Mouse (Mus musculus) thymus, adult 2 months (tissue): Measurements from ENCODE around the gene Map2k2. TPM values are rescaled to one million over a fixed set of nuclear protein-coding genes. Genes with fewer than 3 reads are reported as not detected.

Source experiments
- DNase-seq: peaks from one replicate; pipeline ENCODE4 v3.0.0; 2021
- H3K27ac ChIP-seq: fragments of 200-500 bp; 2 replicates; pipeline ENCODE4 v1.5.1; 2012; ENCODE audit warnings: low read length, control low read depth; ENCODE audit not compliant: control insufficient read depth, insufficient read depth
- H3K27me3 ChIP-seq: fragments of 200-500 bp; 2 replicates; pipeline ENCODE4 v1.6.1; 2012; ENCODE audit warnings: mild to moderate bottlenecking, low read length, moderate library complexity, mixed read lengths; ENCODE audit not compliant: control insufficient read depth, insufficient read depth
- H3K36me3 ChIP-seq: fragments of 200-500 bp; 2 replicates; pipeline ENCODE4 v1.6.1; 2012; ENCODE audit warnings: mild to moderate bottlenecking, low read length, moderate library complexity; ENCODE audit not compliant: control insufficient read depth, insufficient read depth
- H3K4me1 ChIP-seq: fragments of 200-500 bp; replicated peaks from 2 replicates; pipeline ENCODE4 v1.6.1; 2012; ENCODE audit warnings: low read length; ENCODE audit not compliant: control insufficient read depth, insufficient read depth
- H3K4me3 ChIP-seq: fragments of 200-500 bp; 2 replicates; pipeline ENCODE4 v1.5.1; 2012; ENCODE audit warnings: mild to moderate bottlenecking, low read length, control low read depth, moderate library complexity; ENCODE audit not compliant: control insufficient read depth, insufficient read depth
- CTCF ChIP-seq: fragments of 200-500 bp; IDR thresholded peaks from 2 replicates; pipeline ENCODE4 v1.5.1; 2012; ENCODE audit warnings: mild to moderate bottlenecking, control low read depth, low read length, moderate library complexity, borderline replicate concordance; ENCODE audit not compliant: control insufficient read depth, poor library complexity, insufficient read depth; ENCODE audit errors: extremely low read depth
- POLR2A ChIP-seq: fragments of 200-500 bp; IDR thresholded peaks from 2 replicates; pipeline ENCODE4 v1.6.1; 2012; ENCODE audit warnings: mild to moderate bottlenecking, low read length, control low read depth, moderate library complexity; ENCODE audit not compliant: control insufficient read depth, poor library complexity, insufficient read depth; ENCODE audit errors: extremely low read depth
- WGBS: fragments of 180-500 bp; shearing (Covaris S2); methylation state at CpG from one replicate; pipeline ENCODE4 v1.1.7; 2018; 5-methylcytosine and 5-hydroxymethylcytosine counted together
- polyA plus RNA-seq: library from polyadenylated mRNA; depleted of rRNA; stranded (reverse); fragments of >200 nt; gene quantifications from 2 replicates; pipeline ENCODE4 v1.2.3, GENCODE M21; 2012

The Map2k2 gene
- polyA plus RNA-seq, 1 experiment = 214 TPM

GRCm38 (mm10) chr10:81138131-81138782 lies 32.5 kb downstream of the Map2k2 start:
- no peak; the same call in 1 of the 2 replicates for TF ChIP-seq POLR2A
- TF ChIP-seq CTCF = no peak
- no peaks in the 10 kb centered on the region; the same call in 1 of the 2 replicates for H3K27me3 ChIP-seq
- H3K27ac ChIP-seq = peak overlapping the region; percentile 75
- peaks cover 52% of the 10 kb centered on the region for H3K4me1 ChIP-seq
- peak overlapping the region; percentile 69 for H3K4me3 ChIP-seq
- no peaks in the 10 kb centered on the region for H3K36me3 ChIP-seq
- WGBS = 2% methylated on average over 21 of the region's 24 CpGs
- DNase-seq = peak; percentile 72

- H3K4me3 ChIP-seq = peak overlapping the region; percentile 69
- TF ChIP-seq CTCF = no peak
- no peak for TF ChIP-seq POLR2A
- peaks cover 3% of the 10 kb centered on the region for H3K36me3 ChIP-seq
- peaks cover 50% of the 10 kb centered on the region for H3K4me1 ChIP-seq
- WGBS = 53% methylated on average over 11 of the region's 11 CpGs
- no peak overlapping the region; the same call in 1 of the 2 replicates for H3K27ac ChIP-seq
- H3K27me3 ChIP-seq = no peaks in the 10 kb centered on the region; the same call in 1 of the 2 replicates
- no peak for DNase-seq
Measured at GRCm38 (mm10) chr10:81138821-81139528, 33.3 kb downstream of the Map2k2 start.

GRCm38 (mm10) chr10:81139529-81139846 lies 33.8 kb downstream of the Map2k2 start:
- no peaks in the 10 kb centered on the region for H3K27me3 ChIP-seq
- no peak overlapping the region for H3K4me3 ChIP-seq
- peaks cover 45% of the 10 kb centered on the region for H3K4me1 ChIP-seq
- DNase-seq = no peak
- peaks cover 8% of the 10 kb centered on the region for H3K36me3 ChIP-seq
- TF ChIP-seq POLR2A (no peak), CTCF (no peak)
- 86% methylated on average over 4 of the region's 4 CpGs for WGBS
- H3K27ac ChIP-seq = no peak overlapping the region

DNA sequence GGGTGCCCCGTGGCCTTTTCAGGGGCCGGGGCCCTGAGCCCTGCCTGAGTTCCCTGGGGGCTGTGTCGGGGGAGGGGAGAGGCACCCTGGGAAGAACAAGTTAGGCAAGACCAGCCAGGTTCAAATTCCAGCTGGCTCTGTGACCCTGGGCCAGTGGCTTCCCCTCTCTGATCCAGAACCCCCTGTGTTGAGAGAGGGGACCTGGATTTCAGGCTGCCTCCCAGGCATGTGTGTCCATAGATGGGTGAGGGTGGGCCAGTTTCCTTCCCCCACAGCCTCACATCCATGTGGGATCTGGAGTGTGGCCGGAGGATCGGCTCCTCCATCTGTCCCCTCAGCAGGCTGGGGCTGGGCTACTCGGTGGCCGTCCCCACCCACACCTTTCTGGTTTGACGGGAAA lies 34.3 kb downstream of the Map2k2 start:
- TF ChIP-seq POLR2A = no peak
- no peak for TF ChIP-seq CTCF
- Histone ChIP-seq H3K4me1 (peaks cover 41% of the 10 kb centered on the region), H3K27ac (no peak overlapping the region), H3K27me3 (no peaks in the 10 kb centered on the region), H3K4me3 (no peak overlapping the region), H3K36me3 (peaks cover 13% of the 10 kb centered on the region)
- no peak for DNase-seq
- 60% methylated on average over 8 of the region's 8 CpGs for WGBS

DNA sequence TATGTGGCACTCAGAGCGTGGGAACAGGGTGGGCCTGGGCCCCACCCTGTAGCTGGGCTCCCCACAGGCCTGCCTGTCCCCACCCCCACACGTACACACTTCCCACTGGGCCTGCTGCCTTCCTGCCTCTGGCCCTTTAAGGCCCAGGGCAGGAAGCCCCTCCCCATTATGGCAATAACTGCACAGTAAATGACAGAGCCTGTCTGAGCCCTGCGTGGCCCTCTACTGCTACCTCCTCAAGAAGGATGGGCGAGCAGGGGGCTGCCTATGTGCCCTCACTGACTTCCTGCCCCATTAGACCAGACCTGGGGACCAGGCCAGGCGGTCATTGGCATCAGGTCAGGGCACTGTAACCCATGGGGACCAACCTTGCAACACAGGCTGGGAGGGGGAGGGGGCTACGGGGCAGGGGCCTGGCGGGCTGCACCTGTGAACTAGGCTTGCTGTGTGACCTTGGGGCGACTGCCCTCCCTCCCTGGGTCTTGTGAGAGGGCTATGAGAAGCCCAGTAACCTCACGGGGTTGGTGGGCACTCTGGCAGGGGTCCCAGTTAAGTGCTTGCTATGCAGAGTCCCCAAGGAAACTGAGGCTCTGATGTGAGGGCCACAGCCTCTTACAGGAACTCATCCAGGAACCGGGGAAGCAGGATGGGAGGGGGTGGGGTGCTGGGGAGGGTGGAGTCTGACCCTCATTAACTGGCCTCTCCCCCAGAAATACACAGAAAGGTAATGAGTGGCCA lies 35.2 kb downstream of the Map2k2 start:
- WGBS = 38% methylated on average over 10 of the region's 10 CpGs
- Histone ChIP-seq H3K4me1 (peaks cover 33% of the 10 kb centered on the region), H3K27me3 (no peaks in the 10 kb centered on the region), H3K4me3 (no peak overlapping the region), H3K27ac (no peak overlapping the region), H3K36me3 (peaks cover 22% of the 10 kb centered on the region)
- TF ChIP-seq POLR2A (no peak), CTCF (no peak)
- no peak for DNase-seq

GRCm38 (mm10) chr10:81141455-81142210 lies 35.9 kb downstream of the Map2k2 start:
- no peak for DNase-seq

More at GRCm38 (mm10) chr10:81141455-81142210, 35.9 kb downstream of the Map2k2 start:
- H3K36me3 ChIP-seq = peaks cover 24% of the 10 kb centered on the region
- no peak for TF ChIP-seq POLR2A
- no peak for TF ChIP-seq CTCF
- no peak overlapping the region for H3K27ac ChIP-seq
- H3K4me3 ChIP-seq = no peak overlapping the region
- H3K4me1 ChIP-seq = peaks cover 33% of the 10 kb centered on the region
- H3K27me3 ChIP-seq = no peaks in the 10 kb centered on the region
- 88% methylated on average over 7 of the region's 7 CpGs for WGBS
